Mouse (Mus musculus): ENCODE results near the gene Hist1h2ag. TPM values are rescaled to one million over a fixed set of nuclear protein-coding genes. Genes with fewer than 3 reads are reported as not detected.
"Not testable (repeated sequence)": the region's sequence is repeated elsewhere in the genome, so short reads cannot be mapped to it uniquely, and the experiment has no call there.

Hist1h2ag gene
- polyA plus RNA-seq, 1 experiment from 2014 or later: 60.3 TPM

DNA sequence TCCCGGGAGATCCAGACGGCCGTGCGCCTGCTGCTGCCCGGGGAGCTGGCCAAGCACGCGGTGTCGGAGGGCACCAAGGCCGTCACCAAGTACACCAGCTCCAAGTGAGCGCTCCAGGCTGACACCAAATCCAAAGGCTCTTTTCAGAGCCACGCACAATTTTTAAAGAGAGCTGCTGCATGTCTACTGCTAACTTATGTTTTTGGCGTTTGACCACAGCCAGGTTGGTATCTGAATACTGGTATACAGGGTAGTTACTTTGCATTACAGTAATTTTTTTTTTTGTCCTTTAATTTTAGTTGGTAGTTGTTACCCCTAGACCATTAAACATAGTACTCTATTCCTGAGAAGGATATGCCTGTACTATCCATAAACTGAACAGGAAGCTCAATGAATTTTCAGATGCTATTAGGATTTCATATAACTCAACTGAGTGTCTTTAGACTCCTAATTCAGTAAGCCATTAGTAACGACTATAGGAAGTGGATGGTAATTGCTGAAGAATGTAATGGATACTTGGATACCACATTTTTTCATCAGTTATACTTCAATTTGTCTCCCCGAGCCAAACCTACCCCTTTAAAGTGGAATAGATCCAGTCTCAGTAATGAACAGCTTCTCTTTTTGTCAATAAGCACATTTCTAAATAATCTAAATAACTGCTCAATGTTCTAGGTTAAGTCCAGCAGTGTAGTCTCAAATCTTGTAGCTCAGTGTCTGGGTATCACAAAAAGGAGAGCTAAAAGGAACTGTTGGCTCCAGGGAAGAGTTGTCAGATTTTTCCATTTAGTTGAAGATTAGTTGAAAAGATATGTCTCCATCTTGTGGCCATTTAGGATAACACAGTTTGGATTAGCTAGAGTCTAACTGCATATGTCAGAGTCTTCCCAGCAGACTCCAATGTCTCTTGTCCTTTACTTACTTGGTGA is 1.0 kb upstream of the Hist1h2ag start:
- H3K4me2 ChIP-seq: peak overlapping the region; percentile 65
- H3K27ac ChIP-seq: peak overlapping the region; percentile 88
- H3K36me3 ChIP-seq (ENCODE audit: poor library complexity, severe bottlenecking): no peaks in the 10 kb centered on the region
- H3K4me1 ChIP-seq: peaks cover 27% of the 10 kb centered on the region
- WGBS: under 1% methylated on average over 9 of the region's 14 CpGs
- peak overlapping the region; percentile 43 for H3K4me3 ChIP-seq
- H3K27me3 ChIP-seq: no peaks in the 10 kb centered on the region
- no peaks in the 10 kb centered on the region for H3K9me3 ChIP-seq (replicated peaks)
- peak; percentile 16 for ATAC-seq
- H3K9ac ChIP-seq: peak overlapping the region; percentile 71

DNA sequence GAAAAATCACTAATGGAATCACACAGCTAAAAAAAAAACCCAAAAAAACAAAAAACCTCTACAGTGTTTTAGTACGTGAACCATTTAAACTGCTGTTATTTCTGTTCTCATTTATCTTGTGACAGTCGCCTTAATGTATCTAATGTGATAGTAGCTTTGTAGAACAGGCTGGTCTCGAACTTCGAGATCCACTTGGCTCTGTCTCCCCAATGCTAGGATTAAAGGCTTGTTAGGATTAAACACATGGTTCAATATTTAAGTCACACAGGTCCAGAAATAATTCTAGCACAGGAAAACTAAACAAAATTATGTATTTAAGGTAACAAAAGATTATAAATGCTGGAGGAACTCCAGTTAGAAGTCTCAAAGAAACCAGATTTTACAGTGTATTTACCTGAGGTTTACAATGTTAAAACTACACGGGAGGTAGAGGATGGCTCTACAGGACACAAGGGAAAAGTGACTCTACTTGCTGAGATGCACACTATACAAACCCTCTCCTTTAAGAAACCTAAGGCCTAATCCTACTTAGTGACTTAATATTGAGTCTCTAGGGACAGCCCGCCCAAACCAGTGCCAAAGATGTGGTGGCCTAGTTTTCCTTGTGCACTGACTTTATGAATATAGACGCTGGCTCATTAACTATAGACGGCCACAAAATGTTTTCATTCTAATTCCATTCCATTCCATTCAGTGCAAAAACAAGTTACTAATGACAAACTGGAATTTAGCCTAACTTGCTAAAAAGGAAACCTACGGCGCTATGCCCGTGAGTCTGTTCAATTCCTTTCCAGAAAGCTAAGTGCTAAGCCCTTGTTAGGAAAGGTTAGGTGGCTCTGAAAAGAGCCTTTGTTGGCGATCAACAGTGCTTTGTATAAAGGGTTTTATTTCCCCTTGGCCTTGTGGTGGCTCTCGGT is 835 bp downstream of the Hist1h2ag start:
- Histone ChIP-seq H3K27me3 (no peaks in the 10 kb centered on the region), H3K27ac (peak overlapping the region; percentile 97), H3K9ac (peak overlapping the region; percentile 70), H3K36me3 (ENCODE audit: poor library complexity, severe bottlenecking) (no peaks in the 10 kb centered on the region), H3K9me3 (replicated peaks) (no peaks in the 10 kb centered on the region), H3K4me3 (peak overlapping the region; percentile 51), H3K4me1 (peaks cover 28% of the 10 kb centered on the region), H3K4me2 (peak overlapping the region; percentile 82)
- no peak for ATAC-seq
- 1% methylated on average over 13 of the region's 13 CpGs for WGBS

DNA sequence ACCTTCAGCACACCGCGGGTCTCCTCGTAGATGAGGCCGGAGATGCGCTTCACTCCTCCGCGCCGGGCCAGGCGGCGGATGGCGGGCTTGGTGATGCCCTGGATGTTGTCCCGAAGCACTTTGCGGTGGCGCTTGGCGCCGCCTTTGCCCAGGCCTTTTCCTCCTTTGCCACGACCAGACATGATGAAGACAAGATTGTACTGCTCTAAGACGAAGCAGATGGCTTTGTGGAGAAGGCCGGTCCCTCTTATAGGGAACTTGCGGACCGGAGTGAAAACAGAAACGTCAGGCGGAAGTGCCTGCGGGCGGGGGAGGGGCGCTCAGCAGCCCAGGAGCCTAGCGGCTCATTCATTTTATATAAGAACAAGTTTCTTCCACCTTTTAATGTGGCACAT is 1.6 kb downstream of the Hist1h2ag start, which contains the start of gene Hist1h4i:
Gene Hist1h4i, minus strand, starts transcription at position 221 of the 395 bp plus-strand sequence.
- Histone ChIP-seq H3K4me3 (peak within 1 kb of the TSS; percentile 51), H3K4me1 (peaks cover 36% of the 10 kb centered on the region), H3K9ac (peak within 1 kb of the TSS; percentile 71), H3K27ac (peak within 1 kb of the TSS; percentile 97), H3K4me2 (peak within 1 kb of the TSS; percentile 82)
- not testable (repeated sequence) for H3K36me3 ChIP-seq (ENCODE audit: poor library complexity, severe bottlenecking); H3K9me3 ChIP-seq (replicated peaks); H3K27me3 ChIP-seq
- under 1% methylated on average over 27 of the region's 27 CpGs for WGBS
- peak; percentile 66 for ATAC-seq

DNA sequence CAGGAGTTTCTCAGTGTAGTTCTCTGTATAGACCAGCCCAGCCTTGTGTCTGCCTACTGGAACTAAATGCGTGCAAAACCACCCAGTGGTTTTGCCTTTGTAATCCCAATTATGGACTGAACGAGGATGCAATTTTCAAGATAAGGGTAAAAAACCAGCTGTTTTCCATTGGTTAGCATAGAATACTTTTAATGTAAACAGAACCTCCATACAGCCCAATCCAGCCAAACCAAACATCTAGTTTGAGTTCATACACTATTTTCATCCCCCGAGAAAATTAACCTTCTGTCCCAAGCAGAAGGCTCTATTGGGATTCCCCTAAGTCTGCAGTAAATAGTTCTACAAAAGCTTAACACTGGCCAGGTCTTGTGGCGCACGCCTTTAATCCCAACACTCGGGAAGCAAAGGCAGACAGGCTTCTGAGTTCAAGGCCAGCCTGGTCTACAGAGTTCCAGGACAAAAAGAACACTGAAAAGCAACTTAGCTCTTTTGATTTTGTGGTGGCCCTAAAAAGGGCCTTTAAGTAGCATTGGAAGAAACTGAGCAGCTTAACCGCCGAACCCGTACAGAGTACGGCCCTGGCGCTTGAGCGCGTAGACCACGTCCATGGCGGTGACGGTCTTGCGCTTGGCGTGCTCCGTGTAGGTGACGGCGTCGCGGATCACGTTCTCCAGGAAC is 2.1 kb downstream of the Hist1h2ag start:
- Histone ChIP-seq H3K27ac (peak overlapping the region; percentile 97), H3K4me3 (peak overlapping the region; percentile 51), H3K36me3 (ENCODE audit: poor library complexity, severe bottlenecking) (no peaks in the 10 kb centered on the region), H3K9me3 (replicated peaks) (no peaks in the 10 kb centered on the region), H3K9ac (peak overlapping the region; percentile 71), H3K27me3 (no peaks in the 10 kb centered on the region), H3K4me1 (peaks cover 37% of the 10 kb centered on the region), H3K4me2 (peak overlapping the region; percentile 82)
- WGBS: 0% methylated on average over 19 of the region's 24 CpGs
- peak; percentile 19 for ATAC-seq

DNA sequence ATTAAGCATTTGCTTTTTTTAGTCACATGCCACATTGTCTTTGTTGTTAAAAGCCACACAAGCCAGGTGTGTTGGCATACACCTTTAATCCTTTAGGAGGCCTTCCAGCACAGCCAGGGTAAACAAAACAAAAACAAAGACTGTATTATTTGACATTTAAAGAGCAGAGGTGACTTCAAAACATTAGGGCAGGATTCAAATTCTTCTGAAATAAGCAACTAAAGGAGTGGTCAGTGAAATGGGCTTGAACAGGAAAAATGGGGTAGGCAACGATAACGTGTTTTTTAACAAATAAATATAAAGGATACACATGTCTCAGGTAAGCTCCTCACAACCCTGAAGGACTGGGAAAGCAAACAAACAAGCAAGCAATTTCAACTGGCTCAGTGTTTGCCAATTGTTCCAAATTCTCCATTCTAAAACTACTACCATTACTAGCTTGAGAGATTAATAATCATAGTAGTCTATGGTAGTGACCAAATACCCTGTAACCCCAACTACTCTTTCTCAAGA is 2.7 kb downstream of the Hist1h2ag start:
- ATAC-seq: no peak
- Histone ChIP-seq H3K36me3 (ENCODE audit: poor library complexity, severe bottlenecking) (no peaks in the 10 kb centered on the region), H3K27ac (peak overlapping the region; percentile 97), H3K4me2 (peak overlapping the region; percentile 82), H3K27me3 (no peaks in the 10 kb centered on the region), H3K9ac (peak overlapping the region; percentile 71), H3K4me1 (peaks cover 37% of the 10 kb centered on the region), H3K4me3 (peak overlapping the region; percentile 51), H3K9me3 (replicated peaks) (no peaks in the 10 kb centered on the region)
- 8% methylated on average over 2 of the region's 2 CpGs for WGBS

DNA sequence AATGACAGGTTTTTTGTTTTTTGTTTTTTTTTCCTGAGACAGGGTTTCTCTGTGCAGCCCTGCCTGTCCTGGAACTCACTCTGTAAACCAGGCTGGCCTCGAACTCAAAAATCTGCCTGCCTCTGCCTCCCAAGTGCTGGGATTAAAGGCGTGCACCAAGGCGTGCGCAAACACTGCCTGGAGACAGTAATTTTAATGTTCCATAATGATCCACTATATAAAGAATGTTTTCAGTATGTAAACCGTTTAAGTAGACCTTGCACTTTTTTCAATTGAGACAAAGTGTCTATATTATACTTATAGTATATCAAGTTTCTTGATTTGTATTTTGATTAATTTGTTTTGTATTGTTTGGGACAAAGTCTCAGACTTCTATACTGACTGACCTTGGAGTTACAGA is 3.4 kb downstream of the Hist1h2ag start:
- Histone ChIP-seq H3K27me3 (no peaks in the 10 kb centered on the region), H3K4me2 (no peak overlapping the region), H3K36me3 (ENCODE audit: poor library complexity, severe bottlenecking) (no peaks in the 10 kb centered on the region), H3K9me3 (replicated peaks) (no peaks in the 10 kb centered on the region), H3K4me1 (peaks cover 41% of the 10 kb centered on the region), H3K27ac (peak overlapping the region; percentile 97; the same call in 1 of the 2 replicates), H3K4me3 (no peak overlapping the region), H3K9ac (no peak overlapping the region)
- ATAC-seq: no peak
- WGBS: 62% methylated on average over 5 of the region's 5 CpGs

DNA sequence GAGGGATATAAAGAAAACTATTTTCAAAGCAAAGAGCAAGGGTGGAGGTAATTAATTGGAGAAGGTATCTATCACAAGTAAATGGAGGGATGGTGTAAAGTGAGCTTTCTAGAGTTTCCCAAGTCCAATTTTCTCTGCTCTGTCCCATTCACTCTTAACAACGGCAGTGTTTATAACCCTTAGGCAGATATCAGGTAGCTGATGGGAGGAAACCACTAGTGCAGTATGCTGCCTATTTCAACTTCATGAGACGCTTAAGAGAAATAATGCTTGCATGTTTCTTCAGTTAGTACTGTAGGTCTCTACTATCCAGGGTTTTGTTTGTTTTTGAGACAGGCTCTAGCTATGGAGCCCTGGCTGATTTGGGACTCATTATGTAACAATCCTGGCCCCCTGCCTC is 5.3 kb downstream of the Hist1h2ag start:
- H3K4me3 ChIP-seq: no peak overlapping the region
- no peaks in the 10 kb centered on the region for H3K9me3 ChIP-seq (replicated peaks)
- WGBS: 81% methylated on average over 2 of the region's 2 CpGs
- H3K27ac ChIP-seq: peak overlapping the region; percentile 89
- H3K9ac ChIP-seq: no peak overlapping the region
- no peak overlapping the region for H3K4me2 ChIP-seq
- H3K27me3 ChIP-seq: no peaks in the 10 kb centered on the region
- no peak for ATAC-seq
- no peaks in the 10 kb centered on the region for H3K36me3 ChIP-seq (ENCODE audit: poor library complexity, severe bottlenecking)
- peaks cover 40% of the 10 kb centered on the region for H3K4me1 ChIP-seq

DNA sequence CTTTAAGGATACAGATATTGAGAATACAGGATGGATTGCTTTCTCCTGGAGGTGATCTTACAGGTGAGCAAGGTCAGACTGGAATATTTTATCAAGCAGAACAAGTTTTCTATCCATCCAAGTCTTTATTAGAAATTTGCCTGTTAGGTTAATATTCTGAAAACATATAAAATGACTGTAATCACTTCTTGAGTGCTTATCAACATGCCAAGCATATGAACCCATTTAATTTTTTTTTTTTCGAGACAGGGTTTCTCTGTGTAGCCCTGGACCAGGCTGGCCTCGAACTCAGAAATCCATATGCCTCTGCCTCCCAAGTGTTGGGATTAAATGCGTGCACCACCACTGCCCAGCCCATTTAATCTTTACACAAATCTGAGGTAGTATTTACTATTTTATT is 5.8 kb downstream of the Hist1h2ag start:
- H3K4me1 ChIP-seq: peaks cover 37% of the 10 kb centered on the region
- ATAC-seq: no peak
- no peaks in the 10 kb centered on the region for H3K36me3 ChIP-seq (ENCODE audit: poor library complexity, severe bottlenecking)
- peak overlapping the region; percentile 71 for H3K9ac ChIP-seq
- WGBS: 58% methylated on average over 3 of the region's 3 CpGs
- H3K27me3 ChIP-seq: no peaks in the 10 kb centered on the region
- no peaks in the 10 kb centered on the region for H3K9me3 ChIP-seq (replicated peaks)
- H3K4me3 ChIP-seq: peak overlapping the region; percentile 44
- H3K27ac ChIP-seq: peak overlapping the region; percentile 89
- peak overlapping the region; percentile 79 for H3K4me2 ChIP-seq

DNA sequence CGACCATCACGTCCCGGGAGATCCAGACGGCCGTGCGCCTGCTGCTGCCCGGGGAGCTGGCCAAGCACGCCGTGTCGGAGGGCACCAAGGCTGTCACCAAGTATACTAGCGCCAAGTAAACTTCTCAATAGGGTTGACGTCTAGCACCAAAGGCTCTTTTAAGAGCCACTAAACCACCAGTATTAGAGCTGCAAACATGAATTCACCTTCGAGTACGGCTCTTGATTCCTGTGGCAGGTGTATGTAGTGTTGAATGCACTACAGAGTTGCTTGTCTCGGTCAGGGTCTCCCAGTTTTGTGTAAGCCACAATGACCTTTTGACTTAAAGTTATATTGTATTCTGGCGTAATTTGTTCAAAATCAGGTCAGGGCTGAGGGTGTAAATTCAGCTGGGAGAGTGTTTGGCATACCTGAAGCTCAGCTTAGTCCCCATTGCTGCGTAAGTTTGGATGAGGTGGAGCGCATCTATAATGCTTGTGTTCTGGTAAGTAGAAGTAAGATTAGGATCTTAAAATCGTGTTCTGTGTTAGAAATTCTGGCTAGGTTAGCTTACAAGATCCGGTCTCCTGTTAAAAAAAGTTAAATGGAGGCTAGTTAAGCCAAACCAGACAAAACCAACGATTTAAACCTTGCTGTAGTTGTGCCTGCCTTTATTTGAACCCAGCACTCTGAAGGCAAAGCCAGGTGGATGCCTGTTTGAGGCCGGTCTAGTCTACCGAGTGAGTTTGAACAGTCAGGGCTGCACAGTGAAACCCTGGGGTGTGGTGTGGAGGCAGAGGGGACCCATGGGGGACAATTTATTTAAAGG is 6.4 kb downstream of the Hist1h2ag start:
- H3K27ac ChIP-seq: peak overlapping the region; percentile 89
- H3K4me3 ChIP-seq: peak overlapping the region; percentile 44
- peak; percentile 9; the same call in 1 of the 2 replicates for ATAC-seq
- H3K9ac ChIP-seq: peak overlapping the region; percentile 71
- H3K27me3 ChIP-seq: no peaks in the 10 kb centered on the region
- 2% methylated on average over 20 of the region's 23 CpGs for WGBS
- H3K36me3 ChIP-seq (ENCODE audit: poor library complexity, severe bottlenecking): no peaks in the 10 kb centered on the region
- H3K4me1 ChIP-seq: peaks cover 31% of the 10 kb centered on the region
- peak overlapping the region; percentile 79 for H3K4me2 ChIP-seq
- no peaks in the 10 kb centered on the region for H3K9me3 ChIP-seq (replicated peaks)

DNA sequence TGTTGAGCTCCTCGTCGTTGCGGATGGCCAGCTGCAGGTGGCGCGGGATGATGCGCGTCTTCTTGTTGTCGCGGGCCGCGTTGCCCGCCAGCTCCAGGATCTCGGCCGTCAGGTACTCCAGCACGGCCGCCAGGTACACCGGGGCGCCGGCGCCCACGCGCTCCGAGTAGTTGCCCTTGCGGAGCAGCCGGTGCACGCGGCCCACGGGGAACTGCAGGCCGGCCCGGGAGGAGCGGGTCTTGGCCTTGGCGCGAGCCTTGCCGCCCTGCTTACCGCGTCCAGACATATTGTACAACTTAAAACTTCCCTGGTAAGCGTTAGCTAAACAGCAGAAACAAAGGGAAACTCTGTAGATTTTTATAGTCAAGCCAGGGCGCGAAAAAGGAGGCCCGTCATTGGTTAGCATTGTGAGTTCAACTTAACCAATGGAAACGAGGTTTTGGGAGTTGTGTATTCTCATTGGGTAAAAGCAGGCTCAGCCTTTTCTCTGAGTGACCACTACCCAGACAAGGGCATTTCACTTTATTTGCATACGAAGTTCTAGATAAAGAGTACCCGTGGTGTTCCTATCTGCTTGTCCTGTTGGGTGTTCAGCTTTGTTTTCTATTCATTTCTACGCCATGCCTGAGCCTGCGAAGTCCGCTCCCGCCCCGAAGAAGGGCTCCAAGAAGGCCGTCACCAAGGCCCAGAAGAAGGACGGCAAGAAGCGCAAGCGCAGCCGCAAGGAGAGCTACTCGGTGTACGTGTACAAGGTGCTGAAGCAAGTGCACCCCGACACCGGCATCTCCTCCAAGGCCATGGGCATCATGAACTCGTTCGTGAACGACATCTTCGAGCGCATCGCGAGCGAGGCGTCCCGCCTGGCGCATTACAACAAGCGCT is 7.2 kb downstream of the Hist1h2ag start, which contains the start of the genes Hist1h2ah and Hist1h2bk:
Gene Hist1h2ah, minus strand, starts transcription at position 302 of the 882 bp plus-strand sequence.
Gene Hist1h2bk, plus strand, starts transcription at position 604 of the 882 bp plus-strand sequence.
- H3K4me2 ChIP-seq: peak within 1 kb of the TSS; percentile 79
- H3K9me3 ChIP-seq (replicated peaks); H3K36me3 ChIP-seq (ENCODE audit: poor library complexity, severe bottlenecking); H3K27me3 ChIP-seq: not testable (repeated sequence)
- H3K27ac ChIP-seq: peak within 1 kb of the TSS; percentile 89
- peak within 1 kb of the TSS; percentile 71 for H3K9ac ChIP-seq
- peak; percentile 98 for ATAC-seq
- WGBS: 0% methylated on average over 25 of the region's 69 CpGs
- peak within 1 kb of the TSS; percentile 44 for H3K4me3 ChIP-seq
- H3K4me1 ChIP-seq: peaks cover 28% of the 10 kb centered on the region

Data from forebrain, embryonic 13.5 days (tissue).